Mouse (Mus musculus) E14TG2a.4 (cell line): ENCODE data around the gene Foxr1.

Experiments used
- CTCF ChIP-seq: conservative IDR thresholded peaks from 2 replicates; pipeline ENCODE4 v1.5.1; 2014; ENCODE audit warnings: low read length
- POU5F1 ChIP-seq: IDR thresholded peaks from 2 replicates; pipeline ENCODE4 v1.6.1; 2014; ENCODE audit warnings: low read length, borderline replicate concordance

DNA sequence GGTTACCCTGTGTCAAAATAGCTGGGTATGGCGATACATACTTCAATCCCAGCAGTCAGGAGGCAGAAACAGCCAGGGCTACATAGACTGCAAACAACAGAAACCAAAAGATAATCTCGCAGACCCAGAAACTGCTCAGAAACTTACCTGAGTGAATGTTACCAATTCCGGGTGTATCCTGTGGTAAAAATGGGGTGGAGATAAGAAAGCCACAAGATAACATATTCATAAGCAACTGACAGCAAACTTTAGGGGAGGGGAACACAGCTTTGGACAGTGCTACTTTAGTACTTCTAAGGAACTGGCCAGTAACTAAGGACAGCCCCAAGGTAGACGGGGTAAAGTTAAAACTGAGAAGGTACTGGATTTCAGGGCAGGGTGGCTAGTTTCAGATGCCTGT lies 28.6 kb downstream of the Foxr1 start:
- TF ChIP-seq CTCF (no peak), POU5F1 (no peak)
